Mouse (Mus musculus) heart, adult 9 months (tissue): Measurements from ENCODE around the gene Ntf5.
A peak's percentile ranks its signal among the peaks of the same experiment; 100 is the strongest.
"Not testable (repeated sequence)": the region's sequence is repeated elsewhere in the genome, so short reads cannot be mapped to it uniquely, and the experiment has no call there.

Experiments
- DNase-seq, 2 experiments: peaks; one replicate each; pipeline ENCODE4 v3.0.0; 2022; ENCODE audit warnings: low spot score in 2 of 2

Ntf5 gene

DNA sequence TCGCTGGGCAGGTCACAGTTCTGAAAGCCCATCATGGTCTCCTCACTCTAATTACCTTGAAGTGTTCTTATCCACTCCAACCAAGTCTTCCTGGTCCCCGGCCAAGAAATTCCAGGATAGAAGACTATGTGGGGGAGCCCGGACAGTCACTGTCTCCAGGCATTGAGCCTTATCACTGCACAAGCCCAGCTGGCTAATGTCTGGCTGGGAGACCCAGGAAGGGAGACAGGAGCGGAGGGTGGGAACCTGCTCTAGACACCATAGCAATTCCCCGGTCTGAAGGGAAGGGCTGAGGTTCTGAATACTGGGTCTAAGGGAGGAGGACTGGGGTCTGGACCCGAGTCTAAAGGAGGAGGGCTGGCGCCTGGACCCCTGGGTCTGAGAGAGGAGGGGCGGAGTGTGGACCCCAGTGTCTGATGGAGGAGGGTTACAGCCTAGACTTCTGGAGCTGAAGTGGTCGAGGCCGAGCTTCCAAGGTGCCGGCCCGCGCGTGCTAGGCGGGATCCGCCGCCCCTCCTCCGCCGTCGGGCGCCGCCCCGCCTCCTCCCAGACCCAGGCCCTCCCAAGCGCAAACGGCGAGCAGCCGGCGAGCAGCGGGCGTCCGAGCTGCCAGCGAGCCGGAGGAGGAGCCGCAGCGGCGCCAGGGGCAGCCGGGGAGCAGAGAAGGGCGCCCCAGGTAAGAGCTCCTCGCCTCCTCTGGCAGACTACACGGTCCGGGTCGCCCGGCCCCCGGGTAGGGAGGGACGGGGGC lies at the start of gene Ntf5:
TSS of gene Ntf5 (plus strand) at position 583 of the 751 bp plus-strand sequence.
- no peak for DNase-seq

DNA sequence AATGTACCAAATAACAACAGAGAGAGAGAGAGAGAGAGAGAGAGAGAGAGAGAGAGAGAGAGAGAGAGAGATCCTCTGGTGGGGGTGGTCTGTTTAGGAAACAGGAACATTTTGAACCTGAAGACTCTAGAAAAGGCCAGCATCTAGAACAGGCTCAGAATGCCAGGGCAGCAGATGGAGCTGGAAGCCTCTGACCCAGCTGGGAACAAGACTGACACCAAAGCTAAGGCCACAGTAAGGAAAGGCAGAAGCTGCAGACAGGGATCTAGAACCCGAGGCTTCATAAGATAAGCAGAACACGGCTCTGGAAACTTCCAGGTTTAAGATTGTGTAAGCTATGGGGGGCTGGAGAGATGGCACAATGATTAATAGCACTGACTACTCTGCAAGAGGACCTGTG lies 49.5 kb upstream of the Ntf5 start:
- no peak for DNase-seq

DNA sequence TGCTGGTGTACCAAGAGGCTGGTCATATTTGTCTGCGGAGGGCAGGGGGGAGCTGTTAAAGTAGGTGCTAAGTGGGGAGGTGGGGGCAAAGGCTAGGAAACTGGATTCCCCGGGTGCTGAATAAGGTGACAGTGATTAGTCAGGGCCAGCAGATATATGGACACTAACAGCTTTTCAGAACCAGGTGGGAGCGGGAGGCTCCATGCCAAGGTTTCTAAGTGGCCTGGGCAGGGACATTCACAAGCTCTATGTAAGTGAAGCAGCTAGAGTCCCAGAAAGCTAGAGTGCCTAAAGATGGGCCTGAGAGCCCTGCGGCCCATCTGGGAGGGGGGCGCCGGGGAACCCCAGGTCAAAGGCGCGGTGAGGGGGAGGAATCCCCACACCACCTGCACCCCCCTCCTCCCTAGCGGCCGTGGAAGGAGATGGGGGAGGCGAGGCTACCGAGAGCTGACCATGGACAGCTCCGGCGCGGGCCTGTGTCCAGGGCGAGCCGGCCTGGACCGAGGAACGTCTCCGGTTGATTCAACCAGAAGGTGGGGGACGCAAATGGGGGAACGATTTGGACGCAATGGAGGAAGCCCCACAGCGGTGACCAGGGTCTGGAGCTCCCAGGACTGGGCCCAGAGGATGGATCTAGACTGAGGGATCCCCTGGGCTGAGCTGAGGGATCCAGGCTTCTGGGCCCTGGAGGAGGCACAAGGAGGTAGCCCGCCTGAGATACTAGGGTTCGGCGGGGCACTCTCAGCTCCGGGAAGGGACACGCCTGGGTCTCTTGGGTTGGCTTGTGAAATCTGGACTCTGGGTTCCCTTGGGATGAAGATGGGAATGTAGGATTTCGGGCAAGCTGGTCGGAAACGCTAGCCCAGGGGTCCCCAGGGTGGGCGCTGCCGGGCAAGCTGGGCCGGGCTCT lies 47.5 kb upstream of the Ntf5 start:
- peak in 1 of 2 experiments; percentile 33 for DNase-seq

DNA sequence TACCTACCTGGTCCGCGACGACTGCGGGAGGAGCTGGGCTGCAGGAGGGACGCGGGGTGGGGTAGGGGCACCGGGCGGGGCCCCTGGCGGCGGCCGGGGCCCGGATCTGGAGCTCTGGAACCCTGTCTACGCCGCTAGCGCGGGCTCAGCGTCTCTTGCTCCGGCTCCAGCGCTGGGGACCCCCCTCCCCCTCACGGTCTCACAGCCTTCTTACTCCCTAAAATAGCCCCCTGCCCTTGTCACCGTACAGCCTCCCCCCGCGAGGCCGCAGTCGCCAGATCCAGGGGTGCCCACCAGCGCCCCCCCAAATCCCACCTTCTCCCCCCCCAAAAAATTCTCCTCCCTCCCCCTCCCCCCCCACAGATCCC lies 46.9 kb upstream of the Ntf5 start, which contains the start of gene Ppfia3:
TSS of gene Ppfia3 (minus strand) at position 368 of the 368 bp plus-strand sequence.
- no peak for DNase-seq

DNA sequence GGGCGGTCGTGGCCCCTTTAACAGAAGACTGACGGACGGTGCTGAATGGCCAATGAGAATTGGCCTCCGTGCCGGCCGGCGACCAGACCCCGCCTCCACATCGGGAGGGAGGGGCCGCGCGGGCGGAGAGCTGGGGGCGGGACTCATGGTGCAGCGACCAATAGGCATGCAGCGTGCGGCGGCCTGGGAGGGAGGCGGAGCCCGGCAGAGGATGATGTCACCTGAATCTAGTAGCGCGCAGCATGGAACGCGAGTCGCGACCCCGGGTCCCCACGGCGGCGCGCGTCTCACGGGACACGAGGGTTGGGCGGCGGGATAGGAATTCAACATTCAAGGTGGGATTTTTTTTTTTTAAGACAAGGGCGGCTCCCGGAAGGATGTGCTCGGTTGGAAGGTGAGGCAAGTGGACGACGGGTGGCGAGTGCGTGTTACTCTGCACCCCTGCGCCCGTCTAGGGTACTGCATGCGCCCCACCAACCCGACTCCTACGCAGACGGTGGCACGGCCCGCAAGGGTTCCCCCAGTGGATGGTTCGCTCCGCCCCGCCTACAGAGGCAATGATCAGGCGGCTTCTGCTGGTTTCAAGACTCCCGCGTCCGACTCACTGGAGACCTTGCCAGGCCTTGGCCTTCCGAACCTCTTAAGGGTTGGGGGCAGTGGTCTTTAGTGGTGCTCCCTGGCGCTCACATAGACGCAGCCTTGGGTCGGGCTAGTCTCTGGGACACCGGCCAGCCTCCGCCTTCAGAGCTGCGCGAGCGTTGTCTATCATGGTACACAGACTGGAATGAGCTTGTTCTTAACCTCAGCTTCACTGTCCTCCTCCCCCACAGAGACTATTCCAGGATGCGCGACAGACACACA lies 46.2 kb upstream of the Ntf5 start:
- peak; percentile 94 to 97 for DNase-seq

DNA sequence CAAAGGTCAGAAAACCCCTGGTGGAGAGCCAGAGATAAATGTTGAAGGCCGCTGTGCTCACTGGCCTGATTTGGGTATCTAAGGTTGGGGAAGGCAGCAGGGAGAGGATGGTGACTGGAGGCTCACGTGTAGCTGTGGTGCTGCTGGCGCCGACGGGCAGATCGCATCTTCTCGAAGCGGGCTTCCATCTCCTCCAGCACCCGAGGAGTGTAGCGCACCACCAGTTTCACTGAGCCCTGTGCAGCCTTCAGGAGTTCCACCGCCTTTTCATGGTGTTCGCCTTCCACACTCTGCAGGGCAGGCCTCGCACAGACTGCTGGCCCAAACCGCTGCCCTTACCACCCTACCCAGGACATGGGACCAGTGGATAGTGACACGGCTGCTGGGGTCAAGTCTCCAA lies 45.3 kb upstream of the Ntf5 start:
- no peak for DNase-seq

DNA sequence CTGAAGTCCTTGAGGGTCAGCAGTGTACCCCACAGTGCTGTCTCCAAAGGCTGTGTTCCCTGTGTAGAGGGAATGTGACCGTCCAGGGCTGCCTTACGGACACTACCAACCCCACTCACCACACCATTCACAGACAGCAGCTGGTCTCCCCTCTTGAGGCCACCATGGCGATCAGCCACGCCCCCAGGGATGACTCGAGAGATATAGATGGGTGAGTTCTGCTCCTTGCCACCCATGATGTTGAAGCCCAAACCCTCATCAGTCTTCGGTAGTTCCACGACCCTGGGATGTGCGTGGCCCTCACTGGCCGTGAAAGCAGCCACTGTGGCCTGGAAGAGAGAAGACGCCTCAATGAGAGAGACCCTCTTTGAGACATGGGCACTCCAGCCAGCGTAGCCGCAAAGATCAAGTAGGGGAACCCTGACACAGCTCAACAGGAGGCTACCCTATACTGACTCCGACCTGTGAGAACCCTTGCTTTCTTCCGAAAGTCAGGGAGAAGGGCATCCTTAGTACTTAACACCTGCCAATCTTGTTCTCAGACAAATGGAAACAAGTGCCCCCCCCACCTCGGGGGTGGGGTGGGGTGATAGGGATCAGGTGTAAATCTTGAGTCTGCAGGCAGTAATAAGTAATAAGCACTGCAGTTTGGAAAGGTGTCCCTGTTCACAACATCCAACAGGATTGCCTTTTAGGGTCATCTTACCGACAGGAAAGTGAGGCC lies 44.3 kb upstream of the Ntf5 start:
- no peak for DNase-seq

DNA sequence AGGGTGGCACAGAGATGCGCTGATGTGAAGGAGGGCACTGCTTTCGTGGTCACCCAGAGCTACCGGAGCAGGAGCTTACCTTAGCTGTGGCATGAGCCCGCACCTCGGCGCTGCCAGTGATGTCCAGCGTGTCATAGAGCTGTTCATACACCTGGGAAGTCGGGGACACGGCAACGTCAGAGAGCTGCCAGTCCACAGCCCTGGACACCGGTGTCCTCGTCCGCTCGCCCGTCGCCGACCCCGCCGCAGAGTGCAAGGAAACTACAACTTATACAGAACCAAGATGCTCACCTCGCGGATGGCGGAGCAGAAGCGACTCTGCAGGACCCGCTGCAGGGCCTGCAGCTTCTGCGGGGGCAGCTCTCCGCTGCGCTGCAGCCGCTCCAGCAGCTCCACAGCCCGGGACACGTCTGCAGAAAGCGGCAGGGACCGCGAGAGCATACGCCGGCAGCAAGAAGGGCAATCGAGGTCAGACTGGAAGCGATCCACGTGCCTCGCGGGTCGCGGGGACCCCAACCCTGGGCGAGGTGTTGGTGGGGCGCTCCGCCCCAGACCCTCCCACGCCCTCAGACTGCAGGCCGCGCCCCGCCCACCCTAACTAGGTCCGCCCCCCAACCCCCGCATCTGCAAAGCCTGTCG lies 43.5 kb upstream of the Ntf5 start:
- no peak for DNase-seq

DNA sequence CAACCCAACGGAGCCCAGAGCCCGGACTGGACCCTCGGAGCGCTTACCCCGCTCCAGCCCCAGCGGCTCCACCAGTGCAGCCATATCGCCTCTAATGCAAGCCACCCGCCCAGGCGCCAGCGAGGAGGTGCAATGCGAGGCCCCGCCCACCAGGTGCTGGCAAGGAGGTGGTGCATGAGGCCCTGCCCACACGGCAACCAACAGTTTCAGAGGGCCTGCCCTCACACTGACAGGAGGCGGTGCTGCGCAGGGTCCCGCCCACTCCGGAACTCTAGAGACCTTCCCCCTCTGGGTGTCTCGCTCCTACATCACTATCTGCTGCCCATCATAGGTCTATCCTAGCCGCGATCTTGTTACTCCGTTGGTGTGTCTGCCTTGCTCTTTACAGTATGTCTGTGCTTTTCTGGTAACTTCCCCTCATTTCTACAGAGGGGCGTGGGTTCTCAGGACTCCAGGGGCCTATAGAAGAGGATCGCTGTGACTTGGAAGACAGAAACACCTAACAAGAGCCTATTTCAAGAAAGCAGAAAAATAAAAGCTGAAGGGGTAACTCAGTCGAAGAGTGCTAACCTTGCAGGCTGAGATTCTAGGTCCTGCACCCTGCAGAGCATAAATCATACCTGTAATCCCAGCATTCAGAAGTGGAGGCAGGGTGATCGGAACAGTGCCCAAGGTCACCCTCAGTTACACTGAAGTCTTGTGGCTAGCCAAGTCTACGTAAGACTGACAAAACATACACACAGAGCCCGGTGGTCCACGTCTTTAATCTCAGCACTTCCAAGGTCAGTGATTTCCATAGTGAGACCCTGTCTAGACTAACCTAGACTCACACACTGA lies 42.8 kb upstream of the Ntf5 start, which contains the start of gene Lin7b:
TSS of gene Lin7b (minus strand) at position 109 of the 837 bp plus-strand sequence.
- peak; percentile 68 to 75 for DNase-seq

DNA sequence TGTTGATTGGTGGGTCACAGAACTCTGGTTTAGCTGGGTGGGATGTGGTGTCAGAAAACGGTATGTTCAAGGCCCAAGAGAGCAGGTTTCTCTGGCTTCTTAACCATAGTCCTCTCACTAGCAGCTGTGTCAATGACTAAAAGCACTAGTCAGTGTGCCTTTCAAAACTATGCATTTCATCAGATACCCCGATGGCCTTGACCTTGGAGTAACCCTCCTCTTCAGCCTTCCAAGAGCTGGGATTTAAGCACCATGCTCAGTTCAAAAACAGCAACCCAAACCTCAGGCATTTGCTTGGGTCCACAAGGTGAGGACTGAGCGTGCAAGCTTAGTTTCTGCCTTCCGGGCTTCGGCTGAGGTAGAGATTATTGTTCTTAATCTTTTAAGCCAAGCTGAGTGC lies 41.1 kb upstream of the Ntf5 start:
- DNase-seq, result no peak

DNA sequence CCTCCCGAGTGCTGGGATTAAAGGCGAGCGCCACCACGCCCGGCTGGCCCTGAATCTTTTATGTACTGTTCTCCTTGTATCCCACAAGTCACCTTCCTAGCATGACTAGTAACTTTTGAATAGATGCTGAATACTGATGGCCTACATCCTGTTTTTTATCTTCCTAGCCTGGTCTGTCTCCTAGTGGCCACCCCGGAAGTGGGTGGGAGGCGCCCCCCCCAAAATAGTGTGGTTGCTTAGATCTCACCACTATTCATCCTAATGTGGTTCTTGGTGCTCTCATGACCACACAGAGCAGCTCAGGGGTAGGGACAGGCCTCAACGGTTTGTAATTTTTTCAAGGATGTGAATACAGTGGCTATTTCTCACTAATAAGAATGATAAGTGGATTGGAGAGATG lies 38.9 kb upstream of the Ntf5 start:
- DNase-seq, result no peak

DNA sequence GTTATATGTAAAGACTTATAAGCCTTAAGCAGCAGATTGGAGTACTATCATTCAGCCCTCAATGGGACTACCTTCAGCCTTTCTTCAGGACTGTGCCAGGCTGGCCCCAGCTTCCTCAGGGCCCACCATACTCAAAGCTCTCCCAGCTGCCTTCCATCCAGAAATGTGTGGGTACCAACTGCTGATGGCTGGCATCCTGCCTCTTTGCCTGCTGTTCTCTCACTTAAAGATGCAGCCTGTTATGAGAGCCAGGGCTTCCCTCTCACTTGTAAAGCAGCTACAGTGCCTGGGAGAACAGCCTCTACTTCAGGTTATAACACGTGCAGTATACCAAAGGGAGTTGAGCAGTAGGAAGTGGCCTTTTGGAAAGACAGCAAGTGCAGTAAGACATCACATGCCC lies 37.4 kb upstream of the Ntf5 start:
- no peak for DNase-seq

DNA sequence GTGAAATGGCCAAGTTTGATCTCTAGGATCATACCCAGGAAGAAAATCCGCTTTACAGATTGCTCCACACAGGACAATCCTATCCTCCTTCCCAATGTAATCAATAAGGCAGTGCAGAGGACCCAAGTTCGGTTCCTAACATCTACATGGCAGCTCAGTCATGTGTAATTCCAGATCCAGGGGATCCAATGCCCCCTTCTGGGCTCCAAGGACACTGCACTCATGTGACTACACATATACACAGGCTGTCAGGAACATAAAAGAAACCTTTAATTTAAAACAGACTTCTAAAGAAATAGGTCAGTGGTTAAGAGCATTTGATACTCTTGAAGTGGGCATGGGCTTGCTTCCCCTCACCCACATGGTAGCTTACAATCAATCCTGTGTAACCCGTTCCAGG lies 27.4 kb upstream of the Ntf5 start:
- DNase-seq, result no peak

DNA sequence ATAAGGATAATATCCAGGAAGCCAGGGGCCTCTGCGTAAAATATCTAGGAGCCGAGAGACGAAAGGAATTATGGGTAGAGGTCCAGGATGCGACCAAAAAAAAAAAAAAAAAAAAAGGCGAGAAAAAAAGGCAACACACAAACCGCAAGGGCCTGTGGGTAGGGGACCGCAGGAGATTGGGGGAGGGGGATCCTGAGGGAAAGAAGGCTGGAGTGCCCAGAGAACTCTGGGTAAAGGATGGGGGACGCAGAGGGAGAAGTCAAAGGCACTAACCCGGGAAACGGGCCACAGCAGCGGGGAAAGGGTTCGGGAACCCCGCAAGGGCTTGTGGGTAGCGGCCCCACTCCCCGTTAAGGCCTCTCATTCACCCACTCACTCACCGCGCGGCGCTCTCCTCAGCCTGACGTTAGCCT lies 18.4 kb upstream of the Ntf5 start:
- no peak for DNase-seq

DNA sequence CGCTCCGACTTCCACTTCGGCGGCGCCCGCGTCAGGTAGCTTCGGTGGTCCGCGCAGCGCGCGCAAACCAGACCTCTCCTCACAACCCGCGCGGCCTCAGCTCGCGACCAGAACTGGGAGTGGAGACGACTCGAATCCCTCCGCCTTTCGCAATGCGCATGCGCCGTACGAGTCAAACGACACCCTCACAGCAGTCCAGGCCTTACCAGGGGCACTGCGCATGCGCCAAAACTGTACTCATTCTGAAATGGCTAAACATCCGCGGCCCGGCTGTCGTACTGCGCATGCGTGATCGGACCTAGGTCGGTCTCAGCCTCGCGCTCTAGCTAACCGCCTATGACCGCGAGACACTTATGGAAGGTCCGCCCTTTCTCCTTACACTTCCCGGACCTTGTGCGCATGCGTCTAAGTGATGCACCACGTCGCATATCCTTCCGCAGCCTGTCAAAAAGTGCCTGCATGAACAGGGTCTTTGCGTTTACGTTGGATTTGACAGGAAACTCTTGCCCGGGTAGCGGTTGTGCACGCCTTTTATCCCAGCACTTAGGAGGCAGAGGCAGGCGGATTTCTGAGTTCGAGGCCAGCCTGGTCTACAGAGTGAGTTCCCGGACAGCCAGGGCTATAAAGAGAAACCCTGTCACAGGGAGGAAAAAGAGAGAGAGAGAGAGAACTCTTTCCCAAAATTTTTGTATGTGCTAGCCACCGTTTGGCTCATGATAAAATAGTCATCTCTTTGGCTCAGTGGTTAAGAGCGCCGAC lies 17.7 kb upstream of the Ntf5 start, which contains the start of gene Snrnp70:
TSS of gene Snrnp70 (minus strand) at position 165 of the 759 bp plus-strand sequence.
- DNase-seq, result peak; percentile 100

DNA sequence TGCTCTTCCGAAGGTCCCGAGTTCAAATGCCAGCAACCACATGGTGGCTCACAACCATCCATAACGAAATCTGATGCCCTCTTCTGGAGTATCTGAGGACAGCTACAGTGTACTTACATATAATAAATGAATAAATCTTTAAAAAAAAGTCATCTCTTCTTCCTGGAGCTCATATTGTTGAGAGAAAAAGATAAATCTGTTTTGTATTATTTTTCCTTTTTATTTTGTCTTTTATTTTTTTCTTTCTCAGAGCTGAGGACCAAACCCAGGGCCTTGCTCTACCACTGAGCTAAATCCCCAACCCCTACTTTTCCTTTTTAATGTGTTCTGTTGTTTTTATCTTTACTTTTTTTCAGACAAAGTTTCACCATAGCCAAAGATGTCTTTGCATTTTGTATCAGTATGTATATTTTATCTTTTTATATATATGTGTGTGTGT lies 17.1 kb upstream of the Ntf5 start:
- DNase-seq, result not testable (repeated sequence)

DNA sequence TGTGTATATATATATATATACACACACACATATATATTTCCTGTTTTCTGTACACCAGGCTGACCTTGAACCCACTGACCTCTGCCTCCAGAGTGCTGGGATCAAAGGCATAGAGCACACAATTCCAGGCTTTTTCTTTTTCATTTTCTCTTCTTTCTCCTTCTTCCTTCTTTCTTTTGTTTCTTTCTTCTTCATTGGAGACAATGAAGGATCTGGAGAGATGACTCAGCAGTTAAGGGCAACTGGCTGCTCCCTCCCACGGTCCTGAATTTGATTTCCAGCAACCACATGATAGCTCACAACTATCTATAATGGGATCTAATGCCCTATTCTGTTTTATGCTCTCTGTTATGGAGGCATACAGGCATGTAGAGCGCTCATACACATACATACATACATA lies 16.7 kb upstream of the Ntf5 start:
- no peak for DNase-seq

DNA sequence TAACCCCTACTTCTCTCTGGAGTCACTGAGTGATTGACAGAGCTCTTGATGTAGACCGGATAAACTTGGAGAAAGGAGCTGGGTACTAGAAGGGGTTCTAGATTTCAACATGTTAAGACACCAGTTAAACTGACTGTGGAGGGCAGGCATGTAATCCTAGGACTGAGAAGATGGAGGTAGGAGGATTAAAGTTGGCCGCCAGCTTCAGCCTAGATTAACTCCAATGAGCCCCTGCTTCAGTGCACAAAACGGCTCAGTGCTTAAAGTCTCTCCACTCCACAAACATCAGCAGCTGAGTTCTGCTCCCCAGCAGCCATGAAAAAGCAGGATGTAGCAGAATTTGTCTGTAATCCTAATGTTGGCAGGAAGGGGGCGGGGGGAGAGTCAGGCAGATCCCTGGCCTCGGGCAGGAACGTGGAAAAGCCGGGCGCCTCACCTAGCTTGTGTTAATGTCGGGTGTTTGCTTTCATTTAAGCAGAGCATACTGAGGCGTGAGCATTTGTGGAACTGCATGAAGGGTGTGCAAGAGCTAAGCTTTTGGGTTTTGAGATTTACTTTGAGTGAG lies 11.9 kb upstream of the Ntf5 start:
- no peak for DNase-seq
